Mouse (Mus musculus) stomach, postnatal 0 days (tissue): ENCODE measurements around the gene E330021D16Rik. TPM values are rescaled to one million over a fixed set of nuclear protein-coding genes. Genes with fewer than 3 reads are reported as not detected.
A peak's percentile ranks its signal among the peaks of the same experiment; 100 is the strongest.
"Not testable (repeated sequence)": the region's sequence is repeated elsewhere in the genome, so short reads cannot be mapped to it uniquely, and the experiment has no call there.

Experiments
- ATAC-seq: fragments of 200-750 bp; cut with Nextera tagmentation; 2 replicates; pipeline ENCODE4 v1.8.0; 2017; ENCODE audit not compliant: low FRiP score, low TSS enrichment
- DNase-seq: peaks from one replicate; pipeline ENCODE4 v3.0.0-alpha.2; 2016; ENCODE audit warnings: low spot score
- H3K27ac ChIP-seq: fragments of 300-500 bp; sonication (generic); replicated peaks from 2 replicates; pipeline ENCODE4 v1.5.1; 2014; ENCODE audit warnings: mild to moderate bottlenecking, control low read depth
- H3K27me3 ChIP-seq: fragments of 300-500 bp; sonication (generic); 2 replicates; pipeline ENCODE4 v1.6.1; 2014; ENCODE audit warnings: low read length; ENCODE audit not compliant: control insufficient read depth, insufficient read depth
- H3K36me3 ChIP-seq: fragments of 300-500 bp; sonication (generic); 2 replicates; pipeline ENCODE4 v1.6.1; 2014; ENCODE audit warnings: low read length, mixed read lengths; ENCODE audit not compliant: control insufficient read depth, insufficient read depth
- H3K4me1 ChIP-seq: fragments of 300-500 bp; sonication (generic); replicated peaks from 2 replicates; pipeline ENCODE4 v1.6.1; 2014; ENCODE audit warnings: antibody characterized with exemption; ENCODE audit not compliant: control insufficient read depth, insufficient read depth
- H3K4me2 ChIP-seq: fragments of 300-500 bp; sonication (generic); replicated peaks from 2 replicates; pipeline ENCODE4 v1.6.1; 2014; ENCODE audit warnings: low read depth, mild to moderate bottlenecking, control low read depth, moderate library complexity
- H3K4me3 ChIP-seq: fragments of 300-500 bp; sonication (generic); 2 replicates; pipeline ENCODE4 v1.5.1; 2014; ENCODE audit warnings: low read depth, low read length, control low read depth
- H3K9ac ChIP-seq: fragments of 300-500 bp; sonication (generic); 2 replicates; pipeline ENCODE4 v1.6.1; 2014; ENCODE audit warnings: mild to moderate bottlenecking, low read length, control low read depth, mixed read lengths
- H3K9me3 ChIP-seq: fragments of 300-500 bp; sonication (generic); 2 replicates; pipeline ENCODE4 v1.6.1; 2016; ENCODE audit warnings: low read length; ENCODE audit not compliant: control insufficient read depth
- CTCF ChIP-seq: IDR thresholded peaks from 2 replicates; pipeline ENCODE4 v1.5.1; 2016; ENCODE audit warnings: antibody characterized with exemption, low read depth, mild to moderate bottlenecking, moderate library complexity
- EP300 ChIP-seq: optimal IDR thresholded peaks from 2 replicates; pipeline ENCODE3; 2016; ENCODE audit warnings: antibody characterized with exemption
- WGBS: fragments of 180-500 bp; shearing (Covaris S2); extraction: QIAGEN DNeasy Blood & Tissue Kit; methylation state at CpG from one replicate; pipeline ENCODE4 v1.1.7; 2014; 5-methylcytosine and 5-hydroxymethylcytosine counted together
- polyA plus RNA-seq: library from polyadenylated mRNA; unstranded; fragments of >200 nt; fragmentation: Nextera tagmentation; extraction: Ambion mirVana; gene quantifications from 2 replicates; pipeline ENCODE4 v1.2.1, GENCODE M21; 2015

Gene E330021D16Rik
- polyA plus RNA-seq, 1 experiment from 2014 or later: not detected

DNA sequence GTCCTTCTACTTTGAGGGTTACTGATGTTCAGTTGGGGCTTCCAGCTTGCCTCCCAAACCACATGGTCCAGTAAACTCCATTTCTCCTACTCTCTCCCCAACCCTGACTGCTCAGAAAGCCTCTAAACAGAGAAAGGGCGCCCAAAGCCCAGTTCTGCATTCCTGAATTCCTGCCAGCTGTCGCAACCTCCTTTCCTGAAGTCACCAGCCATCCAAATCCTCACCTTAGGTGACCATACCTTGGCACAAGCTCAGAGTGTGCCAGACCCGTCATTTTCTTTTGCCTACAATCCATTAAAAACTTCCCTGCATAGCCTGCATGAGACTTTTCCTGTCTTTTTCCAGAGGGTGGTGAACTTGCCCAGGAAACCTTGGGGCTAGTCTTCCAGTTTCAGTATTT is 40.3 kb upstream of the E330021D16Rik start:
- Histone ChIP-seq H3K36me3 (no peaks in the 10 kb centered on the region), H3K27ac (no peak overlapping the region), H3K27me3 (no peaks in the 10 kb centered on the region), H3K4me2 (no peak overlapping the region), H3K4me1 (no peaks in the 10 kb centered on the region), H3K4me3 (no peak overlapping the region), H3K9me3 (no peaks in the 10 kb centered on the region), H3K9ac (no peak overlapping the region)
- TF ChIP-seq CTCF: no peak
- TF ChIP-seq EP300: no peak
- WGBS: 71% methylated on average over 3 of the region's 3 CpGs
- DNase-seq (no peak), ATAC-seq (no peak)

DNA sequence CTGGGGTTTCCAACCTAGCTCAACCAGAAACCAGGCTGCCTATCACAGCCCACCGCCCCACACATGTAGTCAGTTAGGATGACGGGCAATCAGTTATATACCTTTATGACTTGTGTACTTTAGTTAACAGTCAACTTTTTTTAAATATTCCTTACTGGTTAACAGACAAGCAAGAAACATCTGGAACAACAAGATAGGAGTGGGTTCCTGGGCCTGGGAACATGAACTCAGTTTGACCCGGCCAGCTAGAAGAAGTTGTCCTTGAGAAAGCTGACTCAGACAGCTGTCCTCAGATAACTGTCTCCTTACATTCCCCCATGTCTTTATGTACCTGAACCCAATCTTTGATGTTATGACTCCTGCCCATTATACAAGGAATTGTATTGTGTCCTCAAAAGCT is 37.3 kb upstream of the E330021D16Rik start:
- Histone ChIP-seq H3K4me2 (no peak overlapping the region), H3K36me3 (no peaks in the 10 kb centered on the region), H3K4me1 (no peaks in the 10 kb centered on the region), H3K4me3 (no peak overlapping the region), H3K27ac (no peak overlapping the region), H3K9me3 (no peaks in the 10 kb centered on the region), H3K9ac (no peak overlapping the region), H3K27me3 (no peaks in the 10 kb centered on the region)
- 80% methylated on average over 3 of the region's 3 CpGs for WGBS
- no peak for TF ChIP-seq CTCF
- TF ChIP-seq EP300: no peak
- DNase-seq (no peak), ATAC-seq (no peak)

DNA sequence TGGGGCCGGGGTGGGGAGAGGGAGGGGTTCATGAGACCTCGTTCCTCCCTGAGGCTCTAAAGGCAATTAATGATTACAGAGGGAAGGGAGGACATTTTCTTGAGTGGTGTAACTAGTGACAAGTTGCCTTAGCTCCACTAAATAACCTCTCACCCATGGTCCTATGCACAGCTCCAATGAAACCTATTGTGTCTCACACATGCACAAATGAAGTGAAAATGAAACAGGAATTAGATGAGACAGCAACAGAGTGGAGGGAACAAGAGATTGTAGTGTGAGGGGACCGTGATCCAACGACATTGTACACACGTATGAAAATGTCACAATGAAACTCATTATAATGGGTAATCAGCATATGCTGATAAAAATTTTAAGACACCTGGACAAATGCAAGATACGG is 35.5 kb upstream of the E330021D16Rik start:
- H3K36me3 ChIP-seq: no peaks in the 10 kb centered on the region
- ATAC-seq: peak; percentile 32; the same call in 1 of the 2 replicates
- 80% methylated on average over 6 of the region's 6 CpGs for WGBS

DNA sequence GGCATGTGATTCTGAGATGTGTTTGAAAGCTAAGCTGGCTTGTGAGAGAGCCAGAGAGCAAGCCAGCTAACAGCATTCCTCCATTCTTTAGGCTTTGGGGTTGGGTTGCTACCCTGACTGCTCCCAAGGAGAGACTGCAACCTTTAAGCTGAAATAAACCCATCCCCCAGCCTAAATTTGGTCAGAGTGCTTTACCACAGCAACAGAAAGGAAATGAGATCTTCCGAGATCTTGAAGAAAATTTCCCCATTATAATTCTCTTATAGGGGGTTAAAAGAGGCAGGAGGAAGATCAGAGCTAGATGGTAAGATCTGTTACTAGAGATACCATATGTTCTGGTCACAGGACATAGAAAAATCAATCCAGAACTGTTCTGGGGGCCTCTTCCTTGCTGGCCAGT is 34.6 kb upstream of the E330021D16Rik start:
- Histone ChIP-seq H3K4me2 (no peak overlapping the region), H3K36me3 (no peaks in the 10 kb centered on the region), H3K27ac (no peak overlapping the region), H3K27me3 (no peaks in the 10 kb centered on the region), H3K9ac (no peak overlapping the region), H3K4me3 (no peak overlapping the region), H3K4me1 (no peaks in the 10 kb centered on the region), H3K9me3 (0 out of 2 replicates have a peak, but pooled peaks cover 3% of the 10 kb centered on the region)
- ATAC-seq: no peak
- no peak for TF ChIP-seq EP300
- TF ChIP-seq CTCF: no peak
- no peak for DNase-seq
- WGBS: 85% methylated on average over 1 of the region's 1 CpGs

More for the DNA sequence above, 35.5 kb upstream of the E330021D16Rik start:
- Histone ChIP-seq H3K27me3 (no peaks in the 10 kb centered on the region), H3K9ac (no peak overlapping the region), H3K4me3 (no peak overlapping the region), H3K4me1 (no peaks in the 10 kb centered on the region), H3K4me2 (no peak overlapping the region), H3K9me3 (no peaks in the 10 kb centered on the region), H3K27ac (no peak overlapping the region)
- TF ChIP-seq CTCF: no peak
- TF ChIP-seq EP300: no peak
- no peak for DNase-seq

DNA sequence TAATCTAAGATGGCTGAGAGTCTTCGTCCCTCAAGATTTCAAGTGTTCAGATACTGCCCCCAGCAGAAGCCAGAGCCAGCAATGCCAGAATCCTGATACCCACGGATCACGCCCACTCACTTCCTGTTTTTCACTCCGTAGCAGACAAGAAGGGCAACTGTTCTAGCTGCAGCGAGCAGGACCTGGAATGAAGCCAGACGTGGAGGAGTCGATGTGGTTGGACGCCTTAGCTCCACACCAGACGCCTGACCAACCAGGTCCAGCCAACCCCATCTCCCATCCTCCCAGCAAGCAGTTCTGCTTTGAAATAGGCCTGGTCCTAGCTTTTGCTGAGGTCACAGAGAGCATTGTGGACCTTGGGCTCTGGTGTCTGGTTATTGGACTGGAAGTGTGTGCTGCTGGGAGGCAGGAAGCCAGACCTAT is 33.9 kb upstream of the E330021D16Rik start:
- H3K27me3 ChIP-seq: no peaks in the 10 kb centered on the region
- no peaks in the 10 kb centered on the region for H3K4me1 ChIP-seq
- H3K4me2 ChIP-seq: no peak overlapping the region
- H3K36me3 ChIP-seq: no peaks in the 10 kb centered on the region
- DNase-seq (peak; percentile 41), ATAC-seq (peak; percentile 77)
- no peak for TF ChIP-seq EP300
- TF ChIP-seq CTCF: no peak
- H3K4me3 ChIP-seq: no peak overlapping the region
- no peak overlapping the region for H3K27ac ChIP-seq
- 0 out of 2 replicates have a peak, but pooled peaks cover 3% of the 10 kb centered on the region for H3K9me3 ChIP-seq
- 43% methylated on average over 9 of the region's 9 CpGs for WGBS
- no peak overlapping the region for H3K9ac ChIP-seq

DNA sequence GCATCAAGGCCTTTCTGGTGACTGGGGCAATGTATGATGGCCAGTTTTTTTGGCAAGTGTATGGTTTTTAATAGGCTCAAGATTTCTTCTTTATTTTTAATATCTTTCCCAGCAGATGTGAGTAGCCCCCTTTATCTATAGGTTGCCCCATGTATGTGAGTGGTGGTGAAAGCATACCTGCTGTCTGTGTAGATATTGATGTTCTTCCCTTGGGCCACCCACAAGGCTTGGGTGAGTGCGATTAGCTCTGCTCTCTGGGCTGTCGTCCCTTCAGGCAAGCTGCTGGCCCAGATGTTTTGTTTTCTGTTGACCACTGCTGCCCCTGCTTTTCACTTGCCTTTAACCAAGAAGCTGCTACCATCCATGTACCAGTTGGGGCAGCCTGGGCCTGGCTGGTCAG is 23.8 kb upstream of the E330021D16Rik start:
- DNase-seq, H3K9ac ChIP-seq, H3K36me3 ChIP-seq, H3K27me3 ChIP-seq, H3K4me1 ChIP-seq, H3K27ac ChIP-seq, H3K9me3 ChIP-seq, H3K4me3 ChIP-seq, ATAC-seq, H3K4me2 ChIP-seq: not testable (repeated sequence)
- 68% methylated on average over 2 of the region's 2 CpGs for WGBS

DNA sequence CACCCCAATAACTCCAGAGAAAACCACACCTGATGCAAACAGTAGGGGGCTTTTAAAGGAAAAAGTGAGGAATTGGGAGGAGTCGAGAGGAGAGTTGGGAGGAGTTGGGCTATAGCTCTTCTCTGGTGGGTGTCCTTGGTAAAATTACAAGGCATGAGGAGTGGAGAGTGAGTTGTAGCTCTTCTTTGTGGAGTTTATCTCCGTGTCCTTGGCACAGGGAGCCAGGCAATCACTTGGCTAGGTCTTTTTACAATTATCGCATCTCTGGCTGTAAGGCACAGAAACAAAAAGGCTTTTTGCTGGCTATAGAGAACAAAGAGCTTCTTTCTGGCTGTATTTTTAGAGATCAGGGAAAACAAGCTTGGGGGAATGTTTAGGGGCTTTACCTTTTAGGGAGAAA is 20.8 kb upstream of the E330021D16Rik start:
- not testable (repeated sequence) for DNase-seq, H3K9me3 ChIP-seq, H3K9ac ChIP-seq, H3K27ac ChIP-seq, H3K36me3 ChIP-seq, H3K4me2 ChIP-seq, ATAC-seq, H3K4me1 ChIP-seq, H3K4me3 ChIP-seq, H3K27me3 ChIP-seq
- WGBS: 79% methylated on average over 3 of the region's 3 CpGs
